Mouse (Mus musculus): ENCODE data around the gene Rapgef3.

The Rapgef3 gene

GRCm38 (mm10) chr15:97773108-97773507 lies 5.3 kb upstream of the Rapgef3 start:
- peak; percentile 91 for DNase-seq (ENCODE audit: low spot score)

- DNase-seq (ENCODE audit: low spot score): no peak
Measured at GRCm38 (mm10) chr15:97770280-97770679, 2.5 kb upstream of the Rapgef3 start.

- peak; percentile 61 for DNase-seq (ENCODE audit: low spot score)
Measured at GRCm38 (mm10) chr15:97768192-97768591, 420 bp upstream of the Rapgef3 start.

GRCm38 (mm10) chr15:97766594-97767279 lies 1.0 kb downstream of the Rapgef3 start:
- no peak for DNase-seq (ENCODE audit: low spot score)

GRCm38 (mm10) chr15:97766194-97766593 lies 1.6 kb downstream of the Rapgef3 start:
- DNase-seq (ENCODE audit: low spot score): no peak

GRCm38 (mm10) chr15:97765090-97765794 lies 2.5 kb downstream of the Rapgef3 start:
- DNase-seq (ENCODE audit: low spot score): peak; percentile 68

- DNase-seq (ENCODE audit: low spot score): no peak
Measured at GRCm38 (mm10) chr15:97764532-97764931, 3.2 kb downstream of the Rapgef3 start.

- no peak for DNase-seq (ENCODE audit: low spot score)
Measured at GRCm38 (mm10) chr15:97763256-97764049, 4.3 kb downstream of the Rapgef3 start.

- peak; percentile 88 for DNase-seq (ENCODE audit: low spot score)
Measured at GRCm38 (mm10) chr15:97762733-97763132, 5.0 kb downstream of the Rapgef3 start.

GRCm38 (mm10) chr15:97761438-97761837 lies 6.3 kb downstream of the Rapgef3 start:
- no peak for DNase-seq (ENCODE audit: low spot score)

GRCm38 (mm10) chr15:97760952-97761351 lies 6.8 kb downstream of the Rapgef3 start:
- DNase-seq (ENCODE audit: low spot score): no peak

- DNase-seq (ENCODE audit: low spot score): no peak
Measured at GRCm38 (mm10) chr15:97760006-97760405, 7.8 kb downstream of the Rapgef3 start.

GRCm38 (mm10) chr15:97755361-97755760 lies 12.4 kb downstream of the Rapgef3 start:
- DNase-seq (ENCODE audit: low spot score): no peak

- DNase-seq (ENCODE audit: low spot score): no peak
Measured at GRCm38 (mm10) chr15:97754476-97754875, 13.3 kb downstream of the Rapgef3 start.

GRCm38 (mm10) chr15:97752491-97752890 lies 15.3 kb downstream of the Rapgef3 start:
- no peak for DNase-seq (ENCODE audit: low spot score)

- DNase-seq (ENCODE audit: low spot score): no peak
Measured at GRCm38 (mm10) chr15:97751676-97752075, 16.1 kb downstream of the Rapgef3 start.

- DNase-seq (ENCODE audit: low spot score): peak; percentile 92
Measured at GRCm38 (mm10) chr15:97750697-97751096, 17.1 kb downstream of the Rapgef3 start.

- no peak for DNase-seq (ENCODE audit: low spot score)
Measured at GRCm38 (mm10) chr15:97749841-97750240, 17.9 kb downstream of the Rapgef3 start.

- DNase-seq (ENCODE audit: low spot score): no peak
Measured at GRCm38 (mm10) chr15:97749397-97749796, 18.4 kb downstream of the Rapgef3 start.

GRCm38 (mm10) chr15:97748964-97749363 lies 18.8 kb downstream of the Rapgef3 start:
- no peak for DNase-seq (ENCODE audit: low spot score)

- DNase-seq (ENCODE audit: low spot score): no peak
Measured at GRCm38 (mm10) chr15:97748309-97748708, 19.5 kb downstream of the Rapgef3 start.

GRCm38 (mm10) chr15:97747486-97747885 lies 20.3 kb downstream of the Rapgef3 start:
- no peak for DNase-seq (ENCODE audit: low spot score)

GRCm38 (mm10) chr15:97746748-97747147 lies 21.0 kb downstream of the Rapgef3 start:
- no peak for DNase-seq (ENCODE audit: low spot score)
